Mouse (Mus musculus): ENCODE measurements around the gene Nrde2. TPM values are rescaled to one million over a fixed set of nuclear protein-coding genes. Genes with fewer than 3 reads are reported as not detected.

The Nrde2 gene
- polyA plus RNA-seq, 1 experiment from 2014 or later = 7.9 TPM

DNA sequence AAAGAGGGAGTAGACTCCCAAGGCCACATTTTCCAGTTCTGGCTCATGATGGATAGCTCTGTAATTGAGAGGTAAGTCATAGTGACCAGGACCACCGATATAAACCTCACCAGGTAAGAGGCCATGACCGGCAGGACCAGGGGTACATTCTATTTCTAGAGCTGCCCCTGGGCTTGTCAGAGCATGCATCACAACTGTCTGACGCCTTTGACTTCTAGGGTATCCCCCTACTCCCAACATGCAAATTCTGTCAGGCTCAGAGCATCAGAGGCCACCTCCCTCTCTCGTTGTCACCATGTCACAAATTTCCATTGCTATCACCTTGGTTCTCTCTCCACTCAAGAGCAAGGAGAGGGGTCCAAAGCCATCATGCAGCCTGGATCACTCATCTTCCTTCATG is 68.7 kb downstream of the Nrde2 start:
- H3K27me3 ChIP-seq (replicated peaks; ENCODE audit: control insufficient read depth, insufficient read depth, low read length) = no peaks in the 10 kb centered on the region
- 89% methylated on average over 4 of the region's 4 CpGs for WGBS

GRCm38 (mm10) chr12:100089265-100089664 is 70.2 kb downstream of the Nrde2 start:
- H3K4me3 ChIP-seq (ENCODE audit: low read length) = no peak overlapping the region
- no peak overlapping the region for H3K9ac ChIP-seq (ENCODE audit: low read depth, low read length)
- WGBS = 89% methylated on average over 5 of the region's 5 CpGs
- no peaks in the 10 kb centered on the region for H3K36me3 ChIP-seq (ENCODE audit: control insufficient read depth, insufficient read depth, low read length)
- no peaks in the 10 kb centered on the region for H3K4me1 ChIP-seq (ENCODE audit: control insufficient read depth, insufficient read depth, low read length)
- H3K4me2 ChIP-seq (ENCODE audit: low read depth, low read length) = no peak overlapping the region
- no peak overlapping the region for H3K27ac ChIP-seq (ENCODE audit: low read length)
- ATAC-seq = no peak
- H3K27me3 ChIP-seq (replicated peaks; ENCODE audit: control insufficient read depth, insufficient read depth, low read length) = no peaks in the 10 kb centered on the region
- H3K9me3 ChIP-seq (ENCODE audit: control insufficient read depth, low read length) = no peaks in the 10 kb centered on the region

More for the DNA sequence above, 68.7 kb downstream of the Nrde2 start:
- Histone ChIP-seq H3K4me3 (ENCODE audit: low read length) (no peak overlapping the region), H3K36me3 (ENCODE audit: control insufficient read depth, insufficient read depth, low read length) (no peaks in the 10 kb centered on the region), H3K9me3 (ENCODE audit: control insufficient read depth, low read length) (no peaks in the 10 kb centered on the region), H3K4me2 (ENCODE audit: low read depth, low read length) (no peak overlapping the region), H3K9ac (ENCODE audit: low read depth, low read length) (no peak overlapping the region), H3K4me1 (ENCODE audit: control insufficient read depth, insufficient read depth, low read length) (no peaks in the 10 kb centered on the region), H3K27ac (ENCODE audit: low read length) (no peak overlapping the region)
- no peak for ATAC-seq

- Histone ChIP-seq H3K4me1 (ENCODE audit: control insufficient read depth, insufficient read depth, low read length) (no peaks in the 10 kb centered on the region), H3K36me3 (ENCODE audit: control insufficient read depth, insufficient read depth, low read length) (no peaks in the 10 kb centered on the region), H3K4me2 (ENCODE audit: low read depth, low read length) (no peak overlapping the region), H3K27me3 (replicated peaks; ENCODE audit: control insufficient read depth, insufficient read depth, low read length) (no peaks in the 10 kb centered on the region), H3K27ac (ENCODE audit: low read length) (no peak overlapping the region), H3K4me3 (ENCODE audit: low read length) (no peak overlapping the region), H3K9me3 (ENCODE audit: control insufficient read depth, low read length) (no peaks in the 10 kb centered on the region), H3K9ac (ENCODE audit: low read depth, low read length) (no peak overlapping the region)
- ATAC-seq = no peak
- WGBS = 87% methylated on average over 3 of the region's 3 CpGs
Measured at GRCm38 (mm10) chr12:100088026-100088425, 71.4 kb downstream of the Nrde2 start.

- no peaks in the 10 kb centered on the region for H3K36me3 ChIP-seq (ENCODE audit: control insufficient read depth, insufficient read depth, low read length)
- H3K27me3 ChIP-seq (replicated peaks; ENCODE audit: control insufficient read depth, insufficient read depth, low read length) = no peaks in the 10 kb centered on the region
- H3K4me3 ChIP-seq (ENCODE audit: low read length) = no peak overlapping the region
- H3K9me3 ChIP-seq (ENCODE audit: control insufficient read depth, low read length) = no peaks in the 10 kb centered on the region
- no peaks in the 10 kb centered on the region for H3K4me1 ChIP-seq (ENCODE audit: control insufficient read depth, insufficient read depth, low read length)
- no peak for ATAC-seq
- H3K27ac ChIP-seq (ENCODE audit: low read length) = no peak overlapping the region
- no peak overlapping the region for H3K4me2 ChIP-seq (ENCODE audit: low read depth, low read length)
- no peak overlapping the region for H3K9ac ChIP-seq (ENCODE audit: low read depth, low read length)
- 79% methylated on average over 8 of the region's 8 CpGs for WGBS
Measured at GRCm38 (mm10) chr12:100079636-100080286, 79.7 kb downstream of the Nrde2 start.

- Histone ChIP-seq H3K9ac (ENCODE audit: low read depth, low read length) (no peak overlapping the region), H3K4me2 (ENCODE audit: low read depth, low read length) (no peak overlapping the region), H3K27me3 (replicated peaks; ENCODE audit: control insufficient read depth, insufficient read depth, low read length) (no peaks in the 10 kb centered on the region), H3K27ac (ENCODE audit: low read length) (no peak overlapping the region), H3K36me3 (ENCODE audit: control insufficient read depth, insufficient read depth, low read length) (no peaks in the 10 kb centered on the region), H3K4me3 (ENCODE audit: low read length) (no peak overlapping the region), H3K4me1 (ENCODE audit: control insufficient read depth, insufficient read depth, low read length) (no peaks in the 10 kb centered on the region), H3K9me3 (ENCODE audit: control insufficient read depth, low read length) (no peaks in the 10 kb centered on the region)
- ATAC-seq = no peak
- WGBS = 49% methylated on average over 4 of the region's 4 CpGs
Measured at GRCm38 (mm10) chr12:100075715-100076114, 83.7 kb downstream of the Nrde2 start.

Other genes starting within 250 kb of the Nrde2 start
- 0.64 TPM in 2 replicates for gene Kcnk13, start 195.2 kb downstream of the Nrde2 start, polyA plus RNA-seq (2015; fragmentation: Nextera tagmentation; extraction: Ambion mirVana)
- gene Psmc1, start 49.5 kb downstream of the Nrde2 start, polyA plus RNA-seq (2015; fragmentation: Nextera tagmentation; extraction: Ambion mirVana) = 223 and 239 TPM in 2 replicates
- gene Calm1, start 39.8 kb upstream of the Nrde2 start, polyA plus RNA-seq (2015; fragmentation: Nextera tagmentation; extraction: Ambion mirVana) = 2,576 and 2,612 TPM in 2 replicates